Mouse (Mus musculus) adrenal gland, adult 8-10 months (tissue): Measurements from ENCODE around the gene Filip1. TPM values are rescaled to one million over a fixed set of nuclear protein-coding genes. Genes with fewer than 3 reads are reported as not detected.

Experiments
- DNase-seq: peaks from one replicate; pipeline ENCODE4 v3.0.0; 2022
- total RNA-seq, 4 experiments: library from RNA; stranded (reverse); gene quantifications; 2 replicates each; pipeline ENCODE4 v1.2.4; 2022

The Filip1 gene
- total RNA-seq, 4 experiments from 2014 or later = 42.4 to 85.0 (median 65.0) TPM

DNA sequence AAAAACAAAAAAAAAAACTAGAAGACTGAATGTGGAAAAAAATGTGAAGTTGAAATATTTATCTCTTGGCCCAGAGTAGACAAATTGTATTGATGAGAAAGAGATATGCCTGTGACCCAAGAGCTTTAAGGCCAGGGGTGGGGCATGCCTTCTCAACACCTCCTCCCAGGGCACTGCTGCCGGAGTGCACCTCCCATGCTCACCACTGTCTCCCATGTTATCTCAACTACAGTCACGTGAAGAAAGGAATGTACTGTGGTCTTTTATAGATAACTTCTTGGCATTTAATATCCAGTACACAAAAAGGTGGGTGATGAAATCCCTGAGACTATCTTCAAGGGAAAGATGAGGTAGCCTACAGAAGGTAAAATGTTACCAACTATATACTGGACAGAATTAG lies 64.7 kb downstream of the Filip1 start:
- DNase-seq = no peak

GRCm38 (mm10) chr9:79947414-79947813 lies 65.2 kb downstream of the Filip1 start:
- DNase-seq = no peak

DNA sequence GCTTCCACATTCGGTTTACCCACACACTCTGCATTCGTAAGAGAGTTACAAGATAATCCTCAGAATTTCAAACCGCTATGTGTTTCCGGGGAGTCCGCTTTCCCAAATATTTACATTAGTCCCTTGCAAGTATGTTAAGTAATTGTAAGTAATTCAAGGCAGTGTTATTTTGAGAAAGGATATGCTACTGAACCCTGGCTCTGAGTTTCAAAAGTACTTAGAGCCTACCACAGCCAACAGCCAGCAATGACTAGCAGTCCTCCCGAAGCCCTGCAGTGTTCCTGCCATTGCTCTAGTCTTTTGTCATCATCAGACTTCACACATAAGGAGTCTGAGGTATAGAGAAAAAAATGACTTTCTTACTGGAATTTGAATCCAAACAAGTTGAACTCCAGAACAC lies 67.8 kb downstream of the Filip1 start:
- no peak for DNase-seq

GRCm38 (mm10) chr9:79943986-79944385 lies 68.7 kb downstream of the Filip1 start:
- no peak for DNase-seq

DNA sequence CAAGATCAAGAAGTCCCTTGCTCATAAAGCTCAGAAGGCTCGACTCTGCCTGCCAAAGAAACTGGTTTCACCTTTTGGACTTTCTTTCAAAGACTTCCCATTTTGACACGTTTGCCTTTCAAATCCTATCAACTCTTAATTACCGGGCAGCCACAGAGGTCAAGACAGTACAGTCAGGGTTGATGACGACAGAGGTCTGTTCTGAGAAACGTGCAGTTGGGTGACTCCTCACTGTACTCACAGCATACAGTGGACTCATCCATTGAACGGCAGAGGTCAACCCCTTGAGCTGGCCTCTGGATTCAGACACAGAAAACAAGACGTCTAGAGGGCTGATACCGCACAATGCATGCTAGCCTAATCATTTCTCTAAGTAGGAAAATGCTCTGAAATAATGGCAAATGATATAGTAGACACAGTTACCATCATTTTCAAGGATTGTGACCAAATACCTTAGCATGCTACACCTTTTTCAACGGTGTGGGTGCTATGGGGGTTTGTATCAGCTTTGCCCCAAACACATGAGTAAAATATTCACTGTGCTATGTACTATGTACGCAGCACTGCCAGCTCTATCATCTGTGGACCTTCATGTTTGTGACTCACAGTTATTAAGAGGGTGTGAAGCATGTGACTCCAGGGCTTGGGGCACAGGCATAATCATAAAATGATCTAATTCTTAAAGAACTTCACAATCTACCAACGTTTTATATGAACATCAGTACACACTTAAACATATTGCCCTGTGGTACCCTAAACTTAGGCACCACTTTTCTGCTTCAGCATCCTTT lies 74.0 kb downstream of the Filip1 start:
- DNase-seq = no peak

DNA sequence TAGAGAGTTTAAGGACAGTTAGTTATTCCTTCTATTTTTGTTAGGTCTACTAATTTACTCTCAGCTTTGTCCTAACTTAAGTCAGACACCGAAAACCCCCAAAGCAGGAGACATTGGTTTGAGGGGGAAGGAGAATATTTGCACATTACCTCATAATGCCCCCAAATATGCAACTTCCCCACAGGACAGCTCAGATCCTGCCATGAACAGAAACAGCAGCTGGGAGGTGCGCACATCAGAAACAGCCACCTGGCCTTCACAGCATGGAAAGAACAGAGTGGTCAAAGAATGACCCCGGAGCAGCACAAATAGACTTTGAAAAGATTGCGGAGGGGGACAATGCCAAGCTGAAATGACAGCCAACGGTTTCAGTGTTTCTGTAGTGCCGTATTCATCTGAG lies 75.1 kb downstream of the Filip1 start:
- DNase-seq = no peak

DNA sequence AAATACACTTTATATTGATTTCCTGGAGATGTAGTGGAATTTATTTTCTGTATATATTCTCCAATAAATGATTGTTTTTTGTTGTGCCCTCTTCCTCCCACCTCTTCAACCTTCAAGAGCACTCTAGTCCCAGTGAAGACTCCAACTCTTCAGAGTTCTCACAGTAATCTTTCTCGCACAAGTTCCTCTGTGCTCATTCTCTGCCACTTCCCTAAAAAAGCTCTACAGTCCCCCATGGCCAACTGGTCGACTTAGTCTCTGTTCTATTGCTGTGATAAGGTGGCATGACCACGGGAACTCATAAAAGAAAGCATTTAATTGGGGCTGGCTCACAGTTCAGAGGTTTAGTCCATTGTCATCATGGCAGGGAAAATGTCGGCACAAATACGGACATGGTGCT lies 80.1 kb downstream of the Filip1 start:
- no peak for DNase-seq

GRCm38 (mm10) chr9:79928092-79928491 lies 84.6 kb downstream of the Filip1 start:
- no peak for DNase-seq

DNA sequence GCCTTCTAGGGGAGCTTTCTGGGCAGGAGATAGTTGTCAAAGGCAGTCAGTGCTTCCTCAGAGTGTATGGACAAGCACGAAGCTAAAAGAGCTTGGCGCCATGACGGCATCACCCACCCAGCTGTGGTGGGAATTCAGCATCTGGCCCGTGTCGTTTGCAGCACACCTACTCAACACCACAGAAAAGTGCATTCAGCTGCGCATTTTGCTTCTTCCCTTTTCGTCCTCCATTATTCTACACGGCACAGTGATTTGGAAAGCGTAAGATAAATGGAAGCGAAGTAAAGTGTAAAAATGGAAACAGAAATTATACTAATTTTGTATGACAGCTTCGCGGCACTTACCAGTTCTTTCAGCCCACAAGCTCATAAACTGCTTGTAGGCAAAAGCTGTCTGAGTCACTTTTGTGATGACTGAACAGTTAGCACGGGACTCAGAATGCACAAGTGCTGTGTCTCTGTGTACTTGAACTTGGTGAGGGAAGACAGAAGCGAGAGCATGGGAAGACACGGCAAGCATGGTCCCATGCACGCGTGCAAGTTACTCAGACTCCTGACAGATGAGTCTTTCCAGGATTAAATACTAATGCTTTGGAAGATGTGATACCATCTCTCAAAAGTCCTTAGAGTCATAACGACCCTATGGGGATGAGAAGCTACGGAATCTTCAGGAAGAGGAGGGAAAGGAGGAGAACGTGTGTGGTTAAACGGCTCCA lies 85.3 kb downstream of the Filip1 start:
- DNase-seq = no peak

DNA sequence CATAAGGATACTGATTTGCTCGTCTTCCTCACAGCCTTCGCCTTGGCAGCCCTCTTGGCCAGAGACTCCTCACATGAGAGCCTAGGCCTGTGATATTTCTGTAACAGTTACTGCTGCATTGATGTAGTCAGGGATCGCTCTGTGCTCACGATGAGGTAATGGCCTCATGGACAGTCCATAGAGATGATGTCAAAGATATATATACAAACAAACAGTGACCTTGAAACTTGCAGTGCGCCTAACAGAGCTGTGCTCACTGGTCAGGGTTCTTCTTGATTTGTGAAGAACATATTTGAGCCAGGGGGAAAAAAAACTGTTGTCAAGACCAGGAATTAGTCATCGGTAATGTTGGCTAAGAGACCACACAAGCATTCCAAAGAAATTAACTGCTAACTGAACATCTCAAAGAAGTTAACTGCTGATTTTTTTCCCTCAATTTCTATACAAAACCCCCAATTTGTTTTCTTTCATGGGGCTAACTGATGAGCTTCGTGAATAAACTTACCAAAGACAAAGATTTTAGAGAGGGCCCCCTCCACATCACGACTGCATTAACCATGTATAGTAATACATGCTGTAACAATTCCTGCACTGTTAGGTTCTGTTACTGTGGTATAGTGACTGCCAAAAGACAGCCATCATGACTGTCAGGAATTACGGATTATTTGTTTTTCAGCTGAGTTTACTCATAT lies 86.0 kb downstream of the Filip1 start:
- DNase-seq = no peak

DNA sequence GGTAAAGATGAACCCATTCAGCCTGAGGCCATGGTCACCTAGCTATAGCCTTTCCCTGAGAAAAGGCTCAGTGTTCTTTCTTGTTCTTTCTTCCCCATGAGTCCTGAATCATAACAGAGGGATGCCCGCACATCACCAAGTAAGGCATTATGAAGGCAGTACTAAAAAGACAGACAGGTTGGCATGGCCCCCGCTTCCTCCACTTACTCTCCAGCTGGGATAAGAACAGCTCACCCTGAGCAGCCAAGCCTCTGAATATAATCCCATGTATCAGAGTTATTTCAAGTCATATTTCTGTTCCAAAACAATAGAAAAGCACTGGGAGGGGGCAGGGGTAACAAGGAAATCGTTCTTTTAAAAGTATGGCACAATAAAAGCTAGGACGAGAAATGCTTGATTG lies 86.7 kb downstream of the Filip1 start:
- DNase-seq = no peak

- DNase-seq = no peak
These were observed 89.4 kb downstream of the Filip1 start for GRCm38 (mm10) chr9:79923262-79923661.

- DNase-seq = no peak
These were observed 90.2 kb downstream of the Filip1 start for GRCm38 (mm10) chr9:79922493-79922760.

DNA sequence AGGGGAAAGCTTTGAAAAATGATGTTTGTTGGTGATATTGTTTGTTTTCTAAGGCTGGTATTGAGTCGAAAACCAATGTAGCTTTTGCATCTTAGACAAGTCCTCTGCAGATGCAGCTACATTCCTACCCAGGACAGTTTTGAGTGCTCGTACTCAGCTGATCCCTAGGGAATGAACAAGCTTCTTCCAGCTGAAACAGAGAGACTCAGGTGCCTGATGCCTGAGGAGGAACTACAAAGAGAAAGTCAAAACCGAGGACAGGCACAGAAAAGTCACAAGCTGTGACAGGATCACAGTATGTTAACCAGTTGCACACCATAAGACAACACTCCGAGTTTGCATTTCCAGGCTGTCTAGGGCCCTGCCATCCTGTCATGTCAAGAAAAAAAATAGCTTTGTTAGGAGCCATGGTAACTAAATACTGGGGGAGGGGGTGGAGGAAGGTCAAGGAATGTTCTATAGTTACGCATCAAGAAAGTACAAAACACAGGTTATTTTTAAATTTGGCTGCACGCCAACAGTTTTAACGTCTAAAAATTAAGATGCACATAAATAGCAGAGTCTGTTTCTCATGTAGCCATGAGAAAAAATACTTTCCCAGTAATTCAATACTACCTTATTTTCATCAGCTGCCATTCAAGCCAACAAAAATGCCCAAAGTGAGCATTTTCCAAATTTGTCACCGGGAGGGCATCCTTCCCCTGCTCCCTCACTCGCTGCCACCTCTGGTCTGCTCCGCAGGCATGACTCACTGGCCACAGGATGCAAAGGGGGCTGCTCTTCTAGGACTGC lies 90.8 kb downstream of the Filip1 start:
- DNase-seq = no peak

DNA sequence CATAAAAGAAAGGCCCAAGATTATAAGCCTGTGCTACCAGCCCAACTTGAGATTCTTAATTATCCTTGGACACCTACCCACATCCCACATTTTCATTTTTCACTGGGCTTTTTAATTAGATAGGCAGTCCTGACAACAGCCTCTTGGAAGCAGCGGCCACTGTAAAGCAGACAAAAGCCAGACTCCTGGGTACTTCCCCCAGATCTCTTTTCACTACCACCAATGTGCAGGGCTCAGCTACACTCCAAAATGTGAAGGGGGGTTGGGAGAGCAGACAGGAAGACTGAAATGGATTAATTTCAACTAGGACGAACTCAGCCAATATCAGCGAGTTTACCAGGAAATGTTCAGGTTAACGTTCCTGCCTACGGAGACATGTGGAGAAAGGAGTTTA lies 92.1 kb downstream of the Filip1 start:
- DNase-seq = no peak

GRCm38 (mm10) chr9:79919750-79920539 lies 92.7 kb downstream of the Filip1 start:
- no peak for DNase-seq

DNA sequence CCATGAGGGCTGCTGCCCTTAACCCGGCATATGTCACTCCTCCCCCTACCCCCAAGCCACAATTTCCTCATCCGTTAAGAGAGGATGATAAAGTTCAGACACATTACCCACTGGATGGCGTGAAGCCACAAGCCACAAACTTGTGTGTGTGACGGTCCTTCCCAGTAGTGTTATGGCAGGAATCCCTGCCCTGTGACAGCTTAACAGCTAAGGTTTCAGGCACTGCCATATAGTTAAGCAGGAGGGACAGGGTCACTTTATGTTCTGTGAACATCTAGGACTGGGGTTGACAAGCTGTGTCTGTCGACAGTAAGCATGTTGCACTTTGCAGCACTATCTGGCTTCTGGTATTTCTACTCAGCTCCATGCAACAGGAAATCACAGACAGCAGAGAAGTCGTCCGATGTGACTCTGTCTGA lies 93.3 kb downstream of the Filip1 start:
- no peak for DNase-seq

- DNase-seq = no peak
These were observed 94.1 kb downstream of the Filip1 start for GRCm38 (mm10) chr9:79918325-79919117.

- no peak for DNase-seq
These were observed 98.4 kb downstream of the Filip1 start for GRCm38 (mm10) chr9:79914276-79914675.

DNA sequence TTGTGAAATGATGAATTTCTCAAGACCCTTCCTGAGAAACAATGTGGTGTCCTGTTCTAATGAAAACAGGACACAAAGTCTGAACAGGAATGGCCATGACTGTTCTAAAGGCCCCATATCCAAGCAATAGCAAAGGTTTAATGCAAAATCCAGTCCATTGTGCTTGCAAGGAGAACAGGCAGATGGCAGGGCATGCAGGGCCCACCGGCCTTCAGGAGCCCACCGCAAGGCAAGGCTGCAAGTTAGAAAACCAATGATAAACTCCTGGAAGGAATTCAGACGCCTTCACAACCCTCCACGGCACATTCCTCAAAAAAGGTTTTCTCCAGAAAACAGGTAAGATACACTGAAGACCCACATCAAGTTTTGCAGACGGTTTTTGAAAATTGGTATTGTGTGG lies 99.7 kb downstream of the Filip1 start:
- DNase-seq = no peak

GRCm38 (mm10) chr9:79910166-79910565 lies 102.5 kb downstream of the Filip1 start:
- no peak for DNase-seq
